Mouse (Mus musculus): ENCODE measurements around the gene Edf1.
"Not testable (repeated sequence)": the region's sequence is repeated elsewhere in the genome, so short reads cannot be mapped to it uniquely, and the experiment has no call there.

Gene Edf1

DNA sequence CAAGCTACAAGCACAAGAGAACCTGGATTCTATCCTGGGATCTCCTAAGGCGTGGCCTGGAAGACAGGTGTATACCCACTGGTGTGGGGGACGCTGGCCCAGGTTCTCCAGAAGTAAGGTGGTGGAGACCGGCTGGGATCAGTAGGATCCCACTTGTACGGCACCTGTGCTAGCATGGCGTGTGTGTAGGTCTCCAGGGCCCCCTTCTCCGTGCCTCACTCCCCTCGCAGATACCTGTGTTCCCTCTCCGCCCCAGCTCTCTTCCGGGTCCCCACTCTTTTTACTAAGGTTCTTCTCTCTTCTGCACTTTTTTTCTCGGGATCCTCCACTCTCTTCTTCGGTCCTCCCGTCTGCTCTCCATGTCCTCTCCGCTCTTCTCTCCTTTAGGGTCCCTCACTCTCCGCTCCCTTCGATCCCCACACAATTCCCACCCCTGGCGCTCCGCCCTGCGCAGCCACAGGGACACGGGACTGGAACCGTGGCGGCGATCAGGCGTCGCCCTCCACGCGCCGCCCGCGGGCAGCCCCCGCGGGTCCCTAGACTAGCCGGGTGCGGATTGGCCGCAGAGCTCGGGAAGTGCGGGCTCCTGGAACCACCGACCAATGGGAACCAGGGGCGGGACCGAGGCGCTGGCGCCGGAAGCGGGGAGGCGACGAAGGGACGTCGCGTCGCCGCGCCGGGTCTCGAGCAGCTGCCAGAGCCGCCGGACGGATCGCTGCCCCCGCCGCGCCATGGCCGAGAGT is at the start of gene Edf1:
Edf1 (plus strand) TSS at position 627 of the 743 bp plus-strand sequence.
- DNase-seq, result peak; percentile 93

DNA sequence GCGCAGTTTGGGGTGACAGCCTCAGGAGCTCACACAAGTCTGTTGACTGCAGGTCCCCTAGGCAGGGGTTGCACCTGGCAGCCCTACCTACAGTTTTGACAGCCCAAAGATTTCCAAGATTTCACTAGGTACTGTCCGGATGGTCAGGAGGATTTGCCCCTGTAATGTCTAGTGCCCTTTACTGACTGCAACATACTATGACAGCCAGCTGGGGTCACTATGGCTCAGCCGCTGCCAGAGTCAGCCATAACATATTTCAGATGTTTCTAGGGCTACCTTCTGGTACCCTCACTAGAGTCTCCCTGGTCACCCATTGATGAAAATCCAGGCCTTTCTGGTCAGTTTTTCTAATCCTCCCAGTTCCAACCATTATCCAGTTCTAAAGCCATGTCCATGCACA is 47.7 kb upstream of the Edf1 start:
- DNase-seq, result no peak

DNA sequence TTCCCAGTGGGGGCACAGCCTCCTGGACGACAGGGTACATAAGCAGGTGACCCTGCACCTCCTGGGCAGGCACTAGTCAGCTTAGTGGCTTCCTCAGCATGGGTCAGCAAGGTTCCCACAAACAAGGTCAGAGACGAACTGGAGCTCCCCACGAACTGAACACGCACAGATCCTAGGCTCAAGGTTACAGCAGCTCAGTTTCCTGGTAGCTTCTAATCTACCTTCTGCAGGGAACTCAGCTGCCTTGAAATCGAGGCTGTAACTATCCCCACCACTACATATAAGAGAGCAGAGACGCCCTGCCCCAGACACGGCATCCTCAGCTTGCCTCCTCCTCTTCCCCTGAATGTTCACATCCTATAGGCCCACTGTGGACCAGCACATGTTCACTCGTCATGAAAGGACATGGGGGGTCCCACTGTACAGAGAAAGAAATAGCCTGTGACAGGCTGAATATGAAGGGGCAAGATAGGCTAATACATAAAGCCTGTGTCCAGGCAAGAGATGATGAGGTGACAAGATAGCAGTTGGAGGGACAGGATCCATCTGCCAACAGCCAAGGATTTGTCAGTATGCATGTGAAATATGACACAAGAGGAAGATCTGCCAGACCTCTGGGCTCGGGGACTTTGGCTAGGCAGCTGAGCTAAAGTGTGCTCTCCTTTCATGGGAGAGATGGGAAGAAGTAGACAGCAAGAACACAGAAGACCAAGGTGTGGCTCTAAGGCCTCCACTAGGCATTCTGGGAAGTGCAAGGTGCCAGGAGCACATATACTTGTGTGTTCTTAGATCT is 30.9 kb upstream of the Edf1 start:
- DNase-seq, result no peak

DNA sequence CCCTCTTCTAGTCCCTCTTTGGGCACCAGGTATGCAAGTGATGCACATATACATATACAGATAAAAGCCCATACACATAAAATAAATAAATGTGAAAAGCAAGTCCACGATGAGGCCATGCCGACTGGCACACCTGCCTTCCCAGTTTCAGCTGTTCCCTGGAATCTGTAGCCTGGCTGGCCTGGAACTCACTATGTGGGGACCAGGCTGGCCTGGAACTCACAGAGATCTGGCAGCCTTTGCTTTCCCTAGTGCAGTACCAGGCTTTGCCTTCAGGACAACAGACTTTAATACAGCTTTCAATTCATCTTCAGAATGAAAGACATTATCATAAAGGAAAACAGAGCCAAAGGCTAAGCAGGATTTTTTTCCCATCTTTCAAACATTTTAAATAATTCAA is 23.9 kb upstream of the Edf1 start:
- DNase-seq, result no peak

DNA sequence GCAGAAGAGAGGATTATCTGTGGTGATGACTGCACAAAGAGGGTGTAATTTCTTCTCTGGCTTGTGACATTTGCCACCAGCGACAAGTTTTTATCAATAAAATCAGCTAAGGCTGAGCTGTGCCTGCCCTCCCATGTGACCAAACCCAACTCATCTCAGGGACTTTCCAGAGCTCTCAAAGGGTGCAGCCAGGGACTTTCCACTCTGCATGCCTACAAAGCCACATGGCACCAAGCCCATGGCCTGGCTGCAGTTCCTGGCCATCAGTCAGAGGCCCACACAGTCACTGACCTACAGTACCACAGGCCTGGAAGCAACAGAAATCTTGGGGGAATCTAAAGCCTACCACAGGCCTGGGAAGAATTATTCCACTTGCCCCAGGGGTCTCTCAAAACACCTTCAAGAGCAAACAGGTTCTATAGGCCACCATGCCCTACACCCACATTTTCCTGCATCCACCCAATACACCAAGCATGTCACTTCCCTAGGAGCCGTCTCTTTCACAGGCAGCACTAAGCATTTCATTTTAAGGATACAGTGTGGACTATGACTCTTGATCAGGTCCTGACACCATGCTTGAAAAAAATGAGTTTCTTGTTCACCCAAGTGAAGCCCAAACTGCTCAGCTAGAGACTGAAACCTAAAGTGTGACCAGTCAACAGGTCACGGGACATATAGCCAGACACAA is 23.3 kb upstream of the Edf1 start:
- DNase-seq, result peak; percentile 25

DNA sequence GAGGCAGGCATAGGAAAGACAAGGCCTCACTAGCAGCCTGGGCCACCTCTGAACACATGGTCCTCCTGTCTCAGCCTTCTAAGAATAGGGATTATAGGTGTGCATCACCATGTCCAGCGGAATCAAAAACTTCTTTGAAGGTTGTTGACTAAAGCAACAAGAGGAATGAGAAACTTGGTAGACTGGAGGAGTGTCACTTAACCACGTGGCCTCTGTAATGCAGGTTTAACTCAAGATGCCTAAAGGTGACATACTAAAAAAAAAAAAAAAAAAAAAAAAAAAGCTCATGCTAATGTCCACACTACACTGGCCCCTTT is 22.8 kb upstream of the Edf1 start:
- no peak for DNase-seq

DNA sequence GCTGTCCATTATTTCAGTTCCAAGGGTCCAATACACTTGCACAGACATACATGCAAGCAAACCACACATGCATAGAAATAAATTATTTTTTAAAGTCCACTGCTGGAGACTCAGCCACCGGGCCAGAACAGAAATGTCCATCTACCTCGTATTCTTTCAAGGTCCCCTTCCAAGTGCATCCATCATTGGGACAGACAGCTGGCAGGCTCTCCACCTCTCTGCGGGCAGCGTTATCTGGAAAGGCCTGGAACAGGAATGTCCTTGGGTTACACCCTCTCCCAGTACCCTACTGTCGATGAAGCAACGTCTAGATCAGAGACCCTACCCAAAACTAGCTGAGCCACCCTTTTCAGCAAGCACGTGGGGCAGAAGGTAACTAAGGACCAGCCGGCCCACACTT is 21.1 kb upstream of the Edf1 start:
- DNase-seq, result no peak

DNA sequence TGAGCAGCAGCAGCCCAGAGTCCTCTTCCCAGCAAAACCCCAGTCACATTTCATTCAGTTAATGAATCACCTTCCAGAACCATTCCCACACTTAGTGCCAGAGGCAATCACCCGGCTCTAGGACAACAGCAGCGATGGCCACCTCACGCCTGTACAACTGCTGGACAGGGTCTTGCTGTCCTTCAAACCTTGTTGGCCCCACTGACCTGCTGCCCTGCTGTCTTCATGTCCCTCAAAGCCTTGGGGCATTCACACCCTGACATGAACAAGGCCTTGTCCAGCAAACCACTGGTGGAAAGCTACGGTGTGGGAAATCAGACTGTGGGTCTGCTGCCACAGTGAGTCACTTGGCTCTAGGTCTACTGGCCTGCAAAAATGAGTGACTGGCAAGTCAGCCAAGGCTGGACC is 17.1 kb upstream of the Edf1 start:
- DNase-seq, result no peak

DNA sequence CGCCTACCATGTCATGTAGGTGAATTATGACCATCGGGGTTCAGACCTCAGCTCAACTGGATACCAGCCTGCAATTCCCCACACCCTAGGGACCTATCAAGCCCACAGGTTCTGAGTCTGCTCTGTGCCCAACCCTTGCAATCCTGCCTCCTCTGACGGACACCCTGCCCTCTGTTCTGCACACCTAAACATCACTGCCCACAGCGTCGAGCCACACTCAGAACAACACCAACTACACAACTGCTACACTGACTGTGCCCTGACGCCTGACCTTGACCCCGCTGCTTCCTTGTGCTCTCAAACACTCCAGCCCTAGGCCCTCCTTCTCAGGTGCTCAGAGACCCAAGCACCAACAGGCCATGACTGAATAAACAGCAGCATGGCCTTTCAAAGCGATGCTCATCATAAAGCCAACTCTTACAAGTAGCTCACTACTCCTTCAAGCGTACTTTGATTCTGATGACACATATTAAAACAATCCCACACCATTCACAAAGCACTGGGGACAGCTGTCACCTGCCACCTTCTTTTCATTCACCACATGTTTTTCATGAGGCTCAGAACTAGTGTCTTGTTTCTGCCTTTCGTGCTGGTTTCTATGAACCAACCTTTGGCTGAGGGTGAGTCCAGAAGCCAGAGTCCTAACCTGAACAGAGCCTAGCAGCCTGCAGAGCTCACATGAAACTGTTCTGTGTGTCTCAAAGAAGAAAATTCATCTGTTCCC is 15.8 kb upstream of the Edf1 start:
- no peak for DNase-seq

DNA sequence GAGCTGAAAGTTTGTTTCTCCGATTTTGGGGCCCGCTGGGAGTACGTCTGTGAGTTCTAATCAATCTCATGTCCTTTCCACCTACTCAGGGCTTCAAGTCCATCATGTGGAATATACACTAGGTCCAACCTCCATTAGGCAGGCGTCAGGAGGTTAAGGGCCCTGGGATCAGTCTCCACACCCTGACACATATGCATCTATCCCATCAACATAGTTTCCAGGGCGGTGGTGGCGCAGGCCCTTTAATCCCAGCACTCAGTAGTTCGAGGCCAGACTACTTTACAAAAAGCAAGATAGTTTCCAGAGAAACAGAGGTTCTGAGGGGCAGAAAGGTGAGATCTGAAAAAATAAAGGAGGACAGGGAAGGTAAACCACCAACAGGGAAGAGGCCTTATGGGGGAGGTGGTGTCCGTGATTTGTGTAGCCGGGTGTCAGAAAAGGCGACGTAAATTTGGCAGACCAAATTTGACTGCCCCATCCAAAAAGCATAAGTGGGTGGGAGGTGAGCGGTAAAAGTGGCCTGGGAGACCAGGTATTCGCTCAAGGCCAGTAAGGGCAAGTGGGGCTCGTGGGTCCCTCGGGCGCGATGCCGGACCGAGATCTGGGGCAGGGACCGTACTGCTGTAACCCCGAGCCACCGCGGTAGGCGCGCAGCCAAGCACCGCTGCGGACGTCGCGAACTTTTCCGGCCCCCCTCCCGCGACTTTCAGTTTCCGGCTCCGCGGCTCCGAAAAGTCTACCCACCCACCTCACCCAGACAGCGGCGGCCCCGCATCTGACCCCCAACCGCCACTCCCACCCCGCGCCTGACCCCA is 11.4 kb upstream of the Edf1 start:
- no peak for DNase-seq

DNA sequence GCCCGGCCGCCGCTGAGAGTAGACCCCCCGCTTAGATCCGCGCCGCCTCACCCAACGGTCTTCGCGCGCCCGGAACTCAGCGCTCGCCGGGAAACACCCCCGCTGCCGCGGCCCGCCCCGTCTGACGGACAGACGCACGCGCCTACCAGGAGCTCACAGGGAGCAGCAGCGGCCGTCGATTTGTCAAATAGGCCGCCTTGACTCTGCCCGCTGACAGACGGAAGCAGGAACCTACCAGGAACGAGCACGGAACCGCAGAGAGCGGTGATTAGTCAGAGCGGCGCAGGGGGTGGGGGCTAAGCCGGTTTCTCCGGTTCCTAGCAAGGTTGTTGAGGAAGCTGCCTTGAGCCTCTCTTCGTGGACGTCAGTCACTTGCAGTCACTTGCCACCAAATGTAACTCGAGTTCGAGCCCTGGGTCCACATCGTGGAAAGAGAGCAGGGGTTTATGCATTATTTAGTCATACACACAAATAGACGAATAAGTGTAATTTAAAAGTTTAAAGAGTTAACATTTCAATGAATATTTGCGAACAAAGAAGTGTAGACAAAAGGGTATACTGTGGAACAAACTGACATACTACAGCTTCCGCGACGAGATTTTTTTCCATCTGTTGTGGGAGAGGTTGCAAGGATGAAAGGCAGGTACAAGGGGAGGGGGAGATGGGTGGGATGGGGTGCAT is 10.7 kb upstream of the Edf1 start, which contains the start of gene Traf2:
Traf2 (minus strand) TSS at position 130 of the 681 bp plus-strand sequence.
- peak; percentile 98 for DNase-seq

DNA sequence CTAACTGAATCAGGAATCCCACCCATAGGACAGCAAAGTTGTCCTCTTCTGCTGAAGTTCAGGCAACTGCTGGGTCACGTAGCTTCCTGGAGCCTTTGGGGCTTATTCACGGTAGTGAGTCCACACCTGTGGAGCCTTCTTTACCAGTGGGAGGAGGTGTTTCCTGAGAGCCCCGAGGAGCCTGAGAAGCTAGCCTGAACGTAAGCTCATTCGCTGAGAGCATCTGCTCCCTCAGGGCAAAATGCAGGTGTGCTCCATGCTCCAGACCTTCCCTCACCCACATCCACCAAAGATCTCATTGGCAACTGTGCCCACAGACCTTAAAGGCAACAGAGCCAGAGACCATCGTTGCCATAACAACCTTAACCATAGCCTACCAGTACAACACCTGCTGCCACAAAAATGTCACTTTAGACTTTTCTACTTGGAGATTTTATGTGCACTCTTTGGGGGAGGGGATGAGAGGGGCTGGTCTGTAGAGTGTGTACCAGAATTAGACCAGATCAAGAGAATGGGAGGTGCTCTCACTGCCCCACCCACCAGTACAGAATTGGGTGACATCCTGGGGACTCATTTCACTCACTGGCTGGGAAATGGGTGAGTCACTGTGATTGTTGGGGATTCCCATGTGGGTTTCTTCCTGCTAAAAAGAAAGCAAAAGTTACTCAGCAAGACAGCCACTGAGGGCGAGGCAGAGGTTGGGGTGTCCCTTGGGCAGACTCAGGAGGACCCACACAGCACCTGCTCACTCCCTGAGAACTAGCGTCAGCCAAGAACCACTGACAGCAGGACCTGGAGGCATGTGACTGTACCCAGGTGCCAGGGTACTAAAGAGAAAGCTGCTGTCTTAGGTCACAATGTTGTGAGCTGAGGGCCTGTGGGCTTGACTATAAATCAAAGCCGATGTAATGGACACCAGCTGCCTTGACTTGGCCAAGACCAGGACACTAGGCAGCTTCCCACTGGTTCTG is 8.3 kb upstream of the Edf1 start:
- DNase-seq, result no peak

DNA sequence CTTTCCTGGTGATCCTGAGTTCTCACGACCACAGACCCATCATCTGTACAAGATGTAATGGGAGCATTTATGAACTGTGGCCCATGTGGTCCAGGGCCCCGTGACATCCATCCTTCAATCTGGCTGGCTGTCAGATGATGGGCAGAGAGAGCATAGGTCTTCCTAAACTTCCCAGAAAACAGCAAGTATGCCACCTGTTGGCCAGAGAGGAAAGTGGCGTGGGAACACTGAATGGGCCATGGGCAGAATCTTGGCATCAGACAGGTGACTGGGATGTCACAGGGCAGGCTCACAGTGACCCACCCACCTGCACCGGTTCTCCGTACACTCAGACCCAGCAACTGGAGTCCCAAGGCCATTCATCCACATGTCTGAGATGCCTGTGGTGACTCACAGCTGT is 6.5 kb upstream of the Edf1 start:
- DNase-seq, result no peak

DNA sequence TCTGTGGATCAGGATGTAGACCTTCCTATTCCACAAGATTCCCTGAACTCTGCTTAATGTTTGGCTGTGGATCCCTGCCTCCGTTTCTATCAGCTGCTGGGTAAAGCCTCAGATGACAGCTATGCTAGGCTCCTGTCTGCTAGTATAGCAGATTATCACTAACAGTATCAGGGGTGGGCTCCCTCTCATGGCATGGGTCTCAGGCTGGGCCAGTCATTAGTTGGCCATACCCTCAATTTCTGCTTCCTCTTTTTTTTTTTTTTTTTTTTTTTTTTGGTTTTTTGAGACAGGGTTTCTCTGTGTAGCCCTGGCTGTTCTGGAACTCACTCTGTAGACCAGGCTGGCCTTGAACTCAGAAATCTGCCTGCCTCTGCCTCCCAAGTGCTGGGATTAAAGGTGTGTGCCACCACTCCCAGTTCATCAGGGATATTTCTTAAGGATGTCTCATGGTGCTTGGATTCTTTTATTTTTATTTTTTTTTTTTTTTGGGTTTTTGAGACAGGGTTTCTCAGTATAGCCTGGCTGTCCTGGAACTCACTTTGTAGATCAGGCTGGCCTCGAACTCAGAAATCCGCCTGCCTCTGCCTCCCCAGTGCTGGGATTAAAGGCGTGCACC is 4.4 kb upstream of the Edf1 start:
- DNase-seq, result not testable (repeated sequence)

DNA sequence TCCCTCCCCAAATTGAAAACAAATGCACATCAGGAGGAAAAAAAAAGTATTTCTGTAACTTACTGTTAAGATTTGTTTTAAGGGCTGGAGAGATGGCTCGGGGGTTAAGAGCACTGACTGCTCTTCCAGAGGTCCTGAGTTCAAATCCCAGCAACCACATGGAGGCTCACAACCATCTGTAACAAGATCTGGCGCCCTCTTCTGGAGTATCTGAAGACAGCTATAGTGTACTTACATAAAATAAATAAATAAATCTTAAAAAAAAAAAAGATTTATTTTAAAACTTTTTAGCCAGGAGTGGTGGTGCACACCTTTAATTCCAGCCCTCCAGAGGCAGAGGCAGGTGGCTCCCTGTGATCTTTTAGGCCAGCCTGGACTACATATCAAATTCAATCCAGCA is 2.2 kb upstream of the Edf1 start:
- DNase-seq, result not testable (repeated sequence)

DNA sequence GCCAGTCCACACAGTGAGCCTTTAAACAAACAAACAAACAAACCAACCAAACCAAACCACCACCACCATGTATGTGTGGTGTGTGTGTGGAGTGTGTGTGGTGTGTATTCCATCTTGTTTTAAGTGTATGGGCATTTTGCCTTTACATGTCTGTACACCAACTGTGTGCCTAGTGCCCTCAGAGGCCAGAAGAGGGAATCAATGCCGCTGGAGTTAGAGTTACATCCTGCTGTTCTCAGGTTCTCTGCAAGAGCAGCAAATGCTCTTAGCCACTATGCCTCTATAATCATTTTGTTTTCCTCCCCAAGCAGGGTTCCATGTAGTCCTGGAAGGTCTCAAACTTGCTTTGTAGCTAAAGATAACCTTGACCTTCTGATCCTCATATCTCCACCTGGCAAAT is 1.4 kb upstream of the Edf1 start:
- DNase-seq, result no peak

DNA sequence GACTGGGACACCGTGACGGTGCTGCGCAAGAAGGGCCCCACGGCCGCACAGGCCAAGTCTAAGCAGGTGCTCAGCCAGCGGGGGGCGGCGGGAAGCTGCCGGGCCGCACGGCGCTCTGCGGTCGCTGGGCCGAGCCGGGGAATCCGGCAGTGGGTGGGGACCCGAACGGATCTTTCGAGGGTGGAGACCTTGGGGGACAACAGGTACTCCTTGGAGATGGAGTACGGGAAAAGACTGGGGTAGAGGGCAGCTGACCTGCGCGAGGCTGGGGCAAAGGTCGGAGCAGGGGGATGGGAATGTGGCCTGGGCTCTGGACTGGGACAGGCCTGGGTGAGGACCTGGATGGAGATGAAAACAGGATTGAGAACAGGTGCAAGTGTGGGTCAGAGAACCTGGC is 315 bp downstream of the Edf1 start:
- DNase-seq, result no peak

DNA sequence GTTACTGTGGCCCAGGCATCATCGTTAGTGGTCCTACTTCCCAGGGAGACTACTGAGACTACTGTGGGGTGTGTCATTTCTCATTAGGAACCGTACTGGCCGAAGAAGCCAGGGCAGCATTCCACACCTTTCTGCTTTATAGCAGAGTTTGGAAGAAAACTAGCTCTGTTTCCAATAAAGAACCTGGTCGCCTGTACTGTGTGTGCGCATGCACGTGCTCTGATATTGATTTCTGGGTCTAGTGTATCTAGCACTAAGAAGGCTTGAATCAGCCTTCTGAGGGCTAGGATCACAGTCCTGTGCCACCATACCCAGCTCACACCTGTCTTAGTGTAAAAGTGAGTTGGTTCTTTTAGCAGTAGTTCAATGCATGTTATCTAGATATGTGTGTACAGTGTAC is 1.1 kb downstream of the Edf1 start:
- DNase-seq, result no peak

DNA sequence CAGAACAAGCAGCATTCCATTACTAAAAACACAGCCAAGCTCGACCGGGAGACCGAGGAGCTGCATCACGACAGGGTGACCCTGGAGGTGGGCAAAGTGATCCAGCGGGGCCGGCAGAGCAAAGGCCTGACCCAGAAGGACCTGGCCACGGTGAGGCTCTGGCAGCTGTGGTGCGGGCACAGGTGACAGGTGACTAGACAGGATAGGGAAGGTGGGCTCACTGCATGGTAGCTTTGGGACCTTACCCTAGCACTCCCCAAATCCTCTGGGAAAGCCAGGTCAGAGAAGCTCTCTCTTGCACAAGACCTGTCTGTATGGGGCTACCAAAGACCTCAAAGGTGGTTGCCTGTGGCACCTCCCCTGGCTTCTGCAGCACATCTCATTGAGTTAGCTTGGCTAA is 2.9 kb downstream of the Edf1 start:
- DNase-seq, result no peak

DNA sequence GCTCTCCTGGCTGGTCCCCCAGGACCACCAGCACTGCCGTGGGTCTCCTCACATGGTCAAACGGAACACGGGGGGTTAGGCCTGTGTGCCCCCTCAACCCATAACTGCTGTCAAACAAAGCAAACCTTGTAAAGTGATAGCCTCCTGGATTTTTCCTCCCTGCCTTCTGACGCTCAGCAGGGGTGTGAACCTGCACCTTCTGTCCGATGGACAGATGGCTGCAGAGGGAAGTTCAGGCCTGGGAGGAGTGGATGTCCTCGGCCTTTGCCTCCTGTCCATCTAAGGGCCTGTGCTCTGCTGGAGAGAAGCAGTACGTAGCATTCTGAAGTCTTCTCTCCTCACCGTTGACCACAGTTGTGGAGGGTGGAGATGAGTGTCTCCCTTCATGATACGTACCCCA is 4.3 kb downstream of the Edf1 start:
- DNase-seq, result peak; percentile 1

Measured in right cerebral cortex, postnatal 4 days (tissue).